Mouse (Mus musculus) MEL (cell line): Measurements from ENCODE around the gene Rplp0. TPM values are rescaled to one million over a fixed set of nuclear protein-coding genes. Genes with fewer than 3 reads are reported as not detected.

ENCODE experiments used
- DNase-seq: peaks from one replicate; pipeline ENCODE4 v3.0.0; 2011; ENCODE audit warnings: low read depth, low spot score
- H3K27ac ChIP-seq: 2 replicates; pipeline ENCODE4 v1.5.1; 2012; ENCODE audit warnings: low read depth, mild to moderate bottlenecking, control low read depth, low read length, moderate library complexity; ENCODE audit not compliant: control insufficient read depth
- H3K27me3 ChIP-seq, 2 experiments: fragments of 150-350 bp in 1 of 2; sonication (generic) in 1 of 2; 2 replicates each; pipeline ENCODE4 v1.6.1; 2012; ENCODE audit warnings: low read length in 2 of 2, mild to moderate bottlenecking in 2 of 2, improper control_type of control experiment in 1 of 2, moderate library complexity in 1 of 2; ENCODE audit not compliant: insufficient read depth in 2 of 2, control insufficient read depth in 1 of 2
- H3K36me3 ChIP-seq, 2 experiments: 2 replicates each; pipeline ENCODE4 v1.6.1; 2012 to 2014; ENCODE audit warnings: low read length in 2 of 2, improper control_type of control experiment in 1 of 2, inconsistent platforms in 1 of 2, mild to moderate bottlenecking in 1 of 2; ENCODE audit not compliant: insufficient read depth in 2 of 2, control insufficient read depth in 1 of 2
- H3K4me1 ChIP-seq, 2 experiments: fragments of 150-350 bp in 1 of 2; sonication (generic) in 1 of 2; 2 replicates each; pipeline ENCODE4 v1.6.1; 2012; ENCODE audit warnings: low read length in 2 of 2, improper control_type of control experiment in 1 of 2, mild to moderate bottlenecking in 1 of 2; ENCODE audit not compliant: insufficient read depth in 2 of 2, control insufficient read depth in 1 of 2
- H3K4me3 ChIP-seq, 2 experiments: fragments of 150-350 bp in 1 of 2; sonication (generic) in 1 of 2; 2 replicates each; pipeline ENCODE4 v1.5.1; 2012; ENCODE audit warnings: low read depth in 2 of 2, low read length in 2 of 2, mild to moderate bottlenecking in 2 of 2, moderate library complexity in 2 of 2, control low read depth in 1 of 2, improper control_type of control experiment in 1 of 2; ENCODE audit not compliant: control insufficient read depth in 1 of 2, insufficient read depth in 1 of 2
- H3K79me2 ChIP-seq: 2 replicates; pipeline ENCODE4 v1.6.1; 2012; ENCODE audit warnings: mild to moderate bottlenecking, low read length, moderate library complexity; ENCODE audit not compliant: control insufficient read depth, poor library complexity, insufficient read depth
- H3K9ac ChIP-seq: 2 replicates; pipeline ENCODE4 v1.6.1; 2012; ENCODE audit warnings: low read depth, mild to moderate bottlenecking, control low read depth, low read length, moderate library complexity; ENCODE audit not compliant: control insufficient read depth, poor library complexity, severe bottlenecking
- H3K9me3 ChIP-seq: fragments of 150-350 bp; sonication (generic); replicated peaks from 2 replicates; pipeline ENCODE4 v1.6.1; 2012; ENCODE audit warnings: mild to moderate bottlenecking, low read length, improper control_type of control experiment, moderate library complexity; ENCODE audit not compliant: insufficient read depth
- BHLHE40 ChIP-seq: IDR thresholded peaks from 2 replicates; pipeline ENCODE4 v1.6.1; 2012; ENCODE audit warnings: low read depth, mild to moderate bottlenecking, inconsistent platforms, low read length, improper control_type of control experiment, borderline replicate concordance
- CHD1 ChIP-seq: IDR thresholded peaks from 2 replicates; pipeline ENCODE4 v1.6.1; 2012; ENCODE audit warnings: low read depth, mild to moderate bottlenecking, inconsistent platforms, low read length, improper control_type of control experiment
- E2F4 ChIP-seq: IDR thresholded peaks from 2 replicates; pipeline ENCODE4 v1.6.1; 2011; ENCODE audit warnings: low read depth, low read length, improper control_type of control experiment, borderline replicate concordance
- ETS1 ChIP-seq: IDR thresholded peaks from 2 replicates; pipeline ENCODE4 v1.6.1; 2012; ENCODE audit warnings: low read depth, mild to moderate bottlenecking, inconsistent platforms, low read length, improper control_type of control experiment, moderate library complexity
- HCFC1 ChIP-seq: IDR thresholded peaks from 2 replicates; pipeline ENCODE4 v1.6.1; 2012; ENCODE audit warnings: low read depth, mild to moderate bottlenecking, inconsistent platforms, low read length, improper control_type of control experiment, moderate library complexity
- KAT2A ChIP-seq: conservative IDR thresholded peaks from 2 replicates; pipeline ENCODE4 v1.6.1; 2012; ENCODE audit warnings: low read depth, low read length, improper control_type of control experiment, inconsistent platforms
- MYB ChIP-seq: IDR thresholded peaks from 2 replicates; pipeline ENCODE4 v1.6.1; 2011; ENCODE audit warnings: mild to moderate bottlenecking, low read depth, low read length, improper control_type of control experiment
- NELFE ChIP-seq: IDR thresholded peaks from 2 replicates; pipeline ENCODE4 v1.6.1; 2011; ENCODE audit warnings: low read depth, low read length, improper control_type of control experiment
- POLR2AphosphoS5 ChIP-seq: IDR thresholded peaks from 2 replicates; pipeline ENCODE4 v1.6.1; 2012; ENCODE audit warnings: low read depth, borderline replicate concordance, mild to moderate bottlenecking, inconsistent platforms, low read length, moderate library complexity, mixed read lengths
- SIN3A ChIP-seq: IDR thresholded peaks from 2 replicates; pipeline ENCODE4 v1.6.1; 2012; ENCODE audit warnings: low read length, improper control_type of control experiment, inconsistent platforms
- SMC3 ChIP-seq: IDR thresholded peaks from 2 replicates; pipeline ENCODE4 v1.6.1; 2011; ENCODE audit warnings: low read depth, low read length, improper control_type of control experiment
- TCF12 ChIP-seq: IDR thresholded peaks from 2 replicates; pipeline ENCODE4 v1.6.1; 2014; ENCODE audit warnings: low read depth, mild to moderate bottlenecking, inconsistent platforms, low read length, improper control_type of control experiment, moderate library complexity
- UBTF ChIP-seq: IDR thresholded peaks from 2 replicates; pipeline ENCODE4 v1.6.1; 2012; ENCODE audit warnings: low read depth, mild to moderate bottlenecking, inconsistent platforms, low read length, improper control_type of control experiment, moderate library complexity, borderline replicate concordance; ENCODE audit not compliant: insufficient read depth
- ZC3H11A ChIP-seq: IDR thresholded peaks from 2 replicates; pipeline ENCODE4 v1.6.1; 2012; ENCODE audit warnings: low read depth, mild to moderate bottlenecking, inconsistent platforms, low read length, improper control_type of control experiment
- ZMIZ1 ChIP-seq: IDR thresholded peaks from 2 replicates; pipeline ENCODE4 v1.6.1; 2012; ENCODE audit warnings: low read depth, mild to moderate bottlenecking, inconsistent platforms, low read length, improper control_type of control experiment, moderate library complexity
- ZNF384 ChIP-seq: IDR thresholded peaks from 2 replicates; pipeline ENCODE4 v1.6.1; 2012; ENCODE audit warnings: low read depth, mild to moderate bottlenecking, inconsistent platforms, low read length, improper control_type of control experiment
- polyA plus RNA-seq, 2 experiments: library from polyadenylated mRNA; stranded (reverse) in 1 of 2; unstranded in 1 of 2; fragments of >175 nt in 1 of 2; fragments of >200 nt in 1 of 2; gene quantifications; 2 replicates each; pipeline versions ENCODE4 v1.2.1 to v1.2.4; 2012; ENCODE audit warnings: low replicate concordance in 2 of 2, low read depth in 1 of 2; ENCODE audit not compliant: insufficient read length in 2 of 2, insufficient read depth in 1 of 2, missing spikeins in 1 of 2
- total RNA-seq: library from RNA; depleted of rRNA; stranded (reverse); fragments of 300-350 nt; gene quantifications from 2 replicates; pipeline ENCODE4 v1.2.3, GENCODE M21; 2012

The Rplp0 gene
- total and polyA plus RNA-seq, 3 experiments, result 3,028 to 4,164 (median 3,294) TPM

DNA sequence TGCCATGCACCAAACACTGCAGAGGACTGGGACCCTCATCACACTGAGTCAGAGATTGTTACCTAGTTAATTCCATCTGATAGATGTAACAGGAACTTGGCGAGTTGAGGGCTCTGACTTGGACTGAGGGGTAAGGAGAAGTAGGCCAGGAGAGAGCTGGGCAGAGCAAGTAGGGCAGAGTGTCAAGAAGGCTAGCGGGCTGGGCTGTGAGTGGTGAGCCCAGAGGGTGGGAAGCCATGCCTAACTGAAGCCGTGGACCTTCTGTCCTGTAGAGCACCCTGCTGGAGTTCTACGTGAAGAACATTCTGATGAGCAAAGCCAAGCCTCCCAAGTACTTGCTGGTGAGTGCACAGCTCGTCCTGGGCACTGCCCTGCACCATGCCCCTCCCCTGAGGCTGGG lies 20.1 kb downstream of the Rplp0 start:
- Histone ChIP-seq H3K4me1 (no peaks in the 10 kb centered on the region), H3K79me2 (no peaks in the 10 kb centered on the region), H3K4me3 (no peak overlapping the region), H3K27ac (no peak overlapping the region), H3K9me3 (no peaks in the 10 kb centered on the region), H3K36me3 (peaks cover 0 to 6% of the 10 kb centered on the region in 2 experiments; a peak in 2 of 4 replicates), H3K9ac (no peak overlapping the region), H3K27me3 (no peaks in the 10 kb centered on the region)
- no peak for DNase-seq
- TF ChIP-seq HCFC1, result no peak
- no peak for TF ChIP-seq SIN3A
- TF ChIP-seq ZC3H11A, result no peak
- no peak for TF ChIP-seq ZNF384
- TF ChIP-seq ZMIZ1, result no peak
- TF ChIP-seq POLR2AphosphoS5, result no peak
- TF ChIP-seq KAT2A, result no peak
- TF ChIP-seq TCF12, result no peak
- TF ChIP-seq E2F4, result no peak
- no peak for TF ChIP-seq CHD1
- TF ChIP-seq SMC3, result no peak
- TF ChIP-seq, all 39 proteins: peak for 0

DNA sequence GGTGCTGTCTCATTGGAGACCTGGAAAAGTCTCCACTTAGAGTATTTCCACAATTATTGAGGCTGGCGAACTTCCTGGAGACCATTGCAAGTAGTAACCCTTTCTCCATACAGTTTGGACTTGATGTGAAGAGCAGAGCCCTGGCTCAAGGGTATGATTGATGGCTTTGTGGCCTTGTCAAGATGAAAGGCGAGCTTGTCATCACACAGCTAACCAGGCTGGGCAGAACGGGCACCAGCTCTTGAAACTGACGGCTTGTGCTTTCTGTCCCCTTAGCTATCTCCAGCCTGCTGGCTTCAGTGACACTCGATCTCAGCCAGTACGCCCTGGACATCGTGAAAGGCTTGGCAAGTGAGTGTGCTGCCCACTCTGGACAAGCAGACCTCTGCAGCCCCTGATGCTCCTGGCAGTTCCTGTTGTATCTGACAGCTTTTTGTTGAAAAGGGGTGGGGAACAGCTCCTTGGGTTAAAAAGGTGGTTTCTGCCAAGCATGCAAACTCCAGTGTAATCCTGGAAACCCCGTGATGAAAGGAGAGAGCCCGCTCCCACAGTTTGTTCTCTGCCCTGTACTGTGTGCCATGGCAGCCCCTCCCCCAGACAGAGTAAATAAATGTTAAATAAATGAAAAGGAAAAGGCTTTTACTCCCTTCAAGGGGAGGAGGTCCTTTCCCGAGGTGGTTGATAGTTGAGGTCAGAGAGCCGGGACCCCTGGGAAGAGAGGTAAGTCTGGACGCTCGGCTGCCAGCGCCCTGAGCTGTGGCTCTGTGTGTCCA lies 21.1 kb downstream of the Rplp0 start:
- Histone ChIP-seq H3K4me1 (no peaks in the 10 kb centered on the region), H3K36me3 (peaks cover 0 to 8% of the 10 kb centered on the region in 2 experiments; a peak in 2 of 4 replicates), H3K9ac (no peak overlapping the region), H3K9me3 (no peaks in the 10 kb centered on the region), H3K79me2 (no peaks in the 10 kb centered on the region), H3K27me3 (no peaks in the 10 kb centered on the region), H3K4me3 (no peak overlapping the region), H3K27ac (no peak overlapping the region)
- no peak for DNase-seq
- TF ChIP-seq ETS1 (no peak), ZNF384 (no peak)

DNA sequence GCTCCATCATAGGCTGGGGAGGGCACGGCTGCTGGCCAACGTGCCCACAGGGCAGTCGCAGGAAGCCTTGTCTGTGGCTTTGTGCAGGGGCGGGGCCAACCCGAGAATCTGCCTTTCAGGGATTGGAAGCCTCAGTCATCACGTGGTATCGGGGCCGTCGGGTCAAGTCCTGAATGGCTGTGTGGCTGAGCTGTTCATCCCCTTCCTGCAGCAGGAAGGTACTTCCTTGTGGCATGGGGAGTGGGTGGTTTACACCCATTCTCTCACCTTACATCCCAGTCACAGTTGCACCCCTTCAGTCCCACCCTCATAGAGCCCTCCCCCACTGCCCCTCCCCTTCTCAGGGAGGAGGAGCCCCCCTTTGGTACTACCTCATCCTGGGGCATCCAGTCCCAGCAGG lies 22.4 kb downstream of the Rplp0 start:
- no peak for DNase-seq
- H3K27me3 ChIP-seq, result no peaks in the 10 kb centered on the region
- no peaks in the 10 kb centered on the region for H3K79me2 ChIP-seq
- no peaks in the 10 kb centered on the region for H3K9me3 ChIP-seq
- no peak overlapping the region for H3K27ac ChIP-seq
- no peaks in the 10 kb centered on the region for H3K4me1 ChIP-seq
- no peak for TF ChIP-seq BHLHE40
- TF ChIP-seq NELFE, result no peak
- TF ChIP-seq UBTF, result no peak
- no peak for TF ChIP-seq MYB
- H3K36me3 ChIP-seq, result peaks cover 0 to 10% of the 10 kb centered on the region in 2 experiments; a peak in 2 of 4 replicates
- no peak overlapping the region for H3K4me3 ChIP-seq
- no peak overlapping the region for H3K9ac ChIP-seq
